Mouse (Mus musculus) kidney, adult 11 months (tissue): ENCODE data around the gene Spz1.

ENCODE experiments used
- DNase-seq: peaks from one replicate; pipeline ENCODE4 v3.0.0; 2022

The Spz1 gene

GRCm38 (mm10) chr13:92578210-92578609, 2.2 kb upstream of the Spz1 start:
- DNase-seq = no peak

- DNase-seq = no peak
Measured at GRCm38 (mm10) chr13:92576688-92577087, 716 bp upstream of the Spz1 start.

GRCm38 (mm10) chr13:92559429-92559828, 16.5 kb downstream of the Spz1 start:
- no peak for DNase-seq

- DNase-seq = no peak
Measured at GRCm38 (mm10) chr13:92557229-92557628, 18.7 kb downstream of the Spz1 start.

- DNase-seq = no peak
Measured at GRCm38 (mm10) chr13:92556458-92557126, 19.4 kb downstream of the Spz1 start.

- DNase-seq = no peak
Measured at GRCm38 (mm10) chr13:92547093-92547492, 28.9 kb downstream of the Spz1 start.

GRCm38 (mm10) chr13:92540997-92541396, 35.0 kb downstream of the Spz1 start:
- DNase-seq = no peak

GRCm38 (mm10) chr13:92539126-92539525, 36.8 kb downstream of the Spz1 start:
- no peak for DNase-seq

- no peak for DNase-seq
Measured at GRCm38 (mm10) chr13:92533801-92534200, 42.2 kb downstream of the Spz1 start.

GRCm38 (mm10) chr13:92532216-92532615, 43.8 kb downstream of the Spz1 start:
- DNase-seq = no peak

- DNase-seq = no peak
Measured at GRCm38 (mm10) chr13:92531237-92531636, 44.7 kb downstream of the Spz1 start.

- DNase-seq = peak; percentile 95
Measured at GRCm38 (mm10) chr13:92530721-92531211, 45.2 kb downstream of the Spz1 start, which contains the start of gene Zfyve16. Gene Zfyve16, minus strand, starts transcription at chr13:92530868.

GRCm38 (mm10) chr13:92529828-92530720, 45.9 kb downstream of the Spz1 start:
- no peak for DNase-seq
